Mouse (Mus musculus) limb, embryonic 14.5 days (tissue): ENCODE measurements around the gene Bid. TPM values are rescaled to one million over a fixed set of nuclear protein-coding genes. Genes with fewer than 3 reads are reported as not detected.

Experiments used
- ATAC-seq: fragments of 200-750 bp; cut with Nextera tagmentation; 2 replicates; pipeline ENCODE4 v1.8.0; 2017; ENCODE audit warnings: low read depth, moderate number of reproducible peaks, moderate TSS enrichment; ENCODE audit not compliant: low FRiP score
- DNase-seq: peaks from one replicate; pipeline ENCODE4 v3.0.0-alpha.2; 2015; ENCODE audit warnings: low spot score
- H3K27ac ChIP-seq: fragments of 300-500 bp; sonication (generic); replicated peaks from 2 replicates; pipeline ENCODE4 v1.5.1; 2014; ENCODE audit warnings: low read depth, mild to moderate bottlenecking, low read length, moderate library complexity, mixed read lengths
- H3K27me3 ChIP-seq: fragments of 300-500 bp; sonication (generic); 2 replicates; pipeline ENCODE4 v1.6.1; 2014; ENCODE audit warnings: low read length, mixed read lengths; ENCODE audit not compliant: control insufficient read depth, insufficient read depth
- H3K36me3 ChIP-seq: fragments of 300-500 bp; sonication (generic); 2 replicates; pipeline ENCODE4 v1.6.1; 2014; ENCODE audit warnings: mild to moderate bottlenecking, low read length, moderate library complexity, mixed read lengths; ENCODE audit not compliant: control insufficient read depth, insufficient read depth
- H3K4me1 ChIP-seq: fragments of 300-500 bp; sonication (generic); 2 replicates; pipeline ENCODE4 v1.6.1; 2014; ENCODE audit warnings: antibody characterized with exemption, low read length, mixed read lengths; ENCODE audit not compliant: control insufficient read depth, insufficient read depth
- H3K4me2 ChIP-seq: fragments of 300-500 bp; sonication (generic); replicated peaks from 2 replicates; pipeline ENCODE4 v1.6.1; 2014; ENCODE audit warnings: low read depth, mild to moderate bottlenecking, low read length, moderate library complexity; ENCODE audit not compliant: severe bottlenecking
- H3K4me3 ChIP-seq: fragments of 300-500 bp; sonication (generic); replicated peaks from 2 replicates; pipeline ENCODE4 v1.5.1; 2014; ENCODE audit warnings: low read length
- H3K9ac ChIP-seq: fragments of 300-500 bp; sonication (generic); 2 replicates; pipeline ENCODE4 v1.6.1; 2014; ENCODE audit warnings: mild to moderate bottlenecking, low read depth, low read length, moderate library complexity; ENCODE audit not compliant: severe bottlenecking
- H3K9me3 ChIP-seq: fragments of 300-500 bp; sonication (generic); 2 replicates; pipeline ENCODE4 v1.6.1; 2016; ENCODE audit warnings: low read length; ENCODE audit not compliant: control insufficient read depth
- POLR2A ChIP-seq: fragments of 200-500 bp; IDR thresholded peaks from 2 replicates; pipeline ENCODE4 v1.8.0; 2012; ENCODE audit warnings: inconsistent platforms, mild to moderate bottlenecking, moderate library complexity, borderline replicate concordance; ENCODE audit not compliant: insufficient read depth, insufficient read length; ENCODE audit errors: extremely low read depth
- WGBS: fragments of 180-500 bp; shearing (Covaris S2); extraction: QIAGEN DNeasy Blood & Tissue Kit; methylation state at CpG from one replicate; pipeline ENCODE4 v1.1.7; 2014; 5-methylcytosine and 5-hydroxymethylcytosine counted together
- polyA plus RNA-seq, 2 experiments: library from polyadenylated mRNA; depleted of rRNA in 1 of 2; stranded (reverse) in 1 of 2; unstranded in 1 of 2; fragments of >200 nt; fragmentation: Nextera tagmentation in 1 of 2; extraction: Ambion mirVana in 1 of 2; gene quantifications; 2 replicates each; pipeline versions ENCODE4 v1.2.1 to v1.2.3; 2012 to 2014

Gene Bid
- polyA plus RNA-seq, 2 experiments: 11.1 to 18.2 TPM

DNA sequence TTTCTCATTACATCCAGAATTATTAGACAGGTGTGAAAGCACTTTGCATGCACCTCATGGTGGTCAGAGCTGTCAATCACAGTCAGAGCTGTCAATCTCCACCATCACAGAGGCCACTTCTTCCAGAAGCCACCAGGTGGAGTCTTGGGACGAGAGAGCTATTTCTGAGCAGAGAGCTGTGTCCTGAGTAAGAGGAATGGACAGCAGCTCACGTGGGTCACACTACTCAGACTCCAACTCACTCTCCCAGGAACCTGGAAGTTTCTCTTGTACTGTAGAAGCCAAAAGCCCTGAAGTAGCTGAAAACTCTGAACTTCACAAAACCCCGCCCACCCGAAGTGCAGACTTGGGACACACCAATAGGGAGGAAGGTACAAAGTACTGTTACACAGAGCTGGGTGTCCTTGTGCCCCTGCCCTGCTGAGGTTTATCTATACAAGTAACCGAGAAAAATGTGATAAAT lies 13.2 kb downstream of the Bid start:
- Histone ChIP-seq H3K27me3 (no peaks in the 10 kb centered on the region), H3K4me3 (no peak overlapping the region), H3K4me1 (no peaks in the 10 kb centered on the region), H3K4me2 (no peak overlapping the region), H3K36me3 (no peaks in the 10 kb centered on the region), H3K9ac (no peak overlapping the region), H3K9me3 (no peaks in the 10 kb centered on the region), H3K27ac (no peak overlapping the region)
- DNase-seq (no peak), ATAC-seq (no peak)
- no peak for TF ChIP-seq POLR2A
- WGBS: 53% methylated on average over 5 of the region's 5 CpGs

DNA sequence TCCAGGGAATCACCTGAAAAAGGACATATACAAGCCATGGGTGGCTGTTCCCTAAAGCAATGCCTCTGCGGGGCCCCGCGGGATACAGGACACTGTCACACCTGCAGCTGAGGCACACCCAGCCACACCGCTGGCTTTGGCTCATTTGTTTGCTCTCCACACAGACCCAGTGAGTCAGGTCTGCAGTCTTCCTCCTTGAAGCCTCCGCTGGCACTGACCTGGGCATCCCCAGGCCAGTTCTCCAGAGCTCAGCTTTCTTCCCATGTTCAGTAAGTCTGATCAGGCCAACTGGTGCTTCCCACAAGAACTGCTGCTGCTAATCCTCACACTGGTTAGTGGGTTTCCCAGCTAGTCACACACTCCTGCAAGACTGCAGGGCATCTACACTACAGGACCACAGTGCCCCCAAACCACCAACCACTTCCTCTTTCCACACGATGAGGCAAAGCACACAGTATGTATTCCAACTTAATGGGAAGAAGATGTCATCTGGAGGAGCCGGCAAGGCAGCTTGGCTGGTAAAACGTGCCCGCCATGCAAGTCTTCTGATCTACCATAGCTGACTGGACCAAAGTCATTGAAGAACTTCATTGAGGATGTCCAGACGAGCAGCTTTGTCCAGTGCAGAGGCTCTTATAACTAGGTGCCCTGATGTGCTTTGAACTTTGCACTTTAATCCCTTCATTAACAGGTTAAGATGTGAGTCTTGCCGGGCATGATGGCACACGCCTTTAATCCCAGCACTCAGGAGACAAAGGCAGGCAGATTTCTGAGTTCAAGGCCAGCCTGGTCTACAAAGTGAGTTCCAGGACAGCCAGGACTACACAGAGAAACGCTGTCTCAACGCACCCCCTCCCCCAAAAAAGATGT lies 14.6 kb downstream of the Bid start:
- DNase-seq (no peak), ATAC-seq (no peak)
- H3K4me3 ChIP-seq: no peak overlapping the region
- 87% methylated on average over 14 of the region's 14 CpGs for WGBS
- no peaks in the 10 kb centered on the region for H3K27me3 ChIP-seq
- no peak overlapping the region for H3K27ac ChIP-seq
- H3K4me2 ChIP-seq: no peak overlapping the region
- H3K36me3 ChIP-seq: no peaks in the 10 kb centered on the region
- no peaks in the 10 kb centered on the region for H3K9me3 ChIP-seq
- no peaks in the 10 kb centered on the region for H3K4me1 ChIP-seq
- H3K9ac ChIP-seq: no peak overlapping the region
- no peak for TF ChIP-seq POLR2A

DNA sequence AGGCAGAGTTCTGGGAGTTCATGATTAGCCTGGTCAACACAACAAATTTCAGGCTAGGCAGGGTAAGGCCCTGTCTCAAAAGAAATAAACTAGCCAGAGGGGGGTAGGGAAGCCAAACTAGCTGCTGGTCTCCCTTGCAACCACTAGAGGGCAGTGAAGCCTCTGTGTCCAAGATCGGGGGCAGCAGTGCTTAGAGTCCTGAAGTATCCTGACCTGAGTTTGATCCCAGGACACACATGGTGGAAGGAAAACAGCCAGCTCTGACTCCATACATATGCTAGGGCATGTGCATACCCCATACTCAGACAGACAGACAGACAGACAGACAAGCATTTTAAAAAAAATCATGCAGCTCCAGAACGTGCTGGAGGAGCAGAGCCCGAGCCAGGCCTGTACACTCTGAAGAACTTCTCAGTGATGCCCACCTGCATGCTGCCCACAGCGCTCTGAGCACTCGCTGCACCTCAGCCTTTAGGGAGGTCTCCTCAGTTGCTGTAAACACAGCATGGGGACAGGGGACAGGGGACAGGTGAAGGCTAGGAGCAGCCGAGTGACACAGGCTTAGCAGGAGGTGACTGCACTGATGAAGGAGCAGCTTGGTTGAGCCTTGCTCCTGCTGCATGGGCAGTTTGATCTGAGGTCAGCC lies 18.3 kb downstream of the Bid start:
- ATAC-seq (peak; percentile 23; the same call in 1 of the 2 replicates), DNase-seq (peak; percentile 48)
- Histone ChIP-seq H3K36me3 (peaks cover 22% of the 10 kb centered on the region; the same call in 1 of the 2 replicates), H3K9ac (no peak overlapping the region), H3K27me3 (no peaks in the 10 kb centered on the region), H3K4me3 (no peak overlapping the region), H3K4me1 (no peaks in the 10 kb centered on the region), H3K4me2 (no peak overlapping the region), H3K9me3 (no peaks in the 10 kb centered on the region), H3K27ac (no peak overlapping the region)
- TF ChIP-seq POLR2A: no peak
- 71% methylated on average over 6 of the region's 6 CpGs for WGBS

GRCm38 (mm10) chr6:120894524-120894923 lies 22.1 kb downstream of the Bid start:
- Histone ChIP-seq H3K9ac (no peak overlapping the region), H3K27ac (no peak overlapping the region), H3K4me3 (no peak overlapping the region), H3K27me3 (no peaks in the 10 kb centered on the region), H3K36me3 (peaks cover 48% of the 10 kb centered on the region), H3K4me1 (no peaks in the 10 kb centered on the region), H3K4me2 (no peak overlapping the region), H3K9me3 (no peaks in the 10 kb centered on the region)
- 91% methylated on average over 9 of the region's 9 CpGs for WGBS
- ATAC-seq (no peak), DNase-seq (no peak)
- no peak for TF ChIP-seq POLR2A

GRCm38 (mm10) chr6:120894089-120894488 lies 22.6 kb downstream of the Bid start:
- no peaks in the 10 kb centered on the region for H3K4me1 ChIP-seq
- TF ChIP-seq POLR2A: no peak
- peaks cover 53% of the 10 kb centered on the region for H3K36me3 ChIP-seq
- no peak overlapping the region for H3K4me3 ChIP-seq
- no peaks in the 10 kb centered on the region for H3K27me3 ChIP-seq
- 98% methylated on average over 9 of the region's 9 CpGs for WGBS
- ATAC-seq (no peak), DNase-seq (no peak)
- no peaks in the 10 kb centered on the region for H3K9me3 ChIP-seq
- H3K9ac ChIP-seq: no peak overlapping the region
- no peak overlapping the region for H3K4me2 ChIP-seq
- H3K27ac ChIP-seq: no peak overlapping the region
